Mouse (Mus musculus) small intestine, adult 2 months (tissue): ENCODE data around the gene Ndc80.

Source experiments
- CTCF ChIP-seq: fragments of 200-500 bp; IDR thresholded peaks from 2 replicates; pipeline ENCODE4 v1.5.1; 2012; ENCODE audit warnings: low read depth, mild to moderate bottlenecking, control low read depth, inconsistent platforms, low read length, moderate library complexity, mixed read lengths; ENCODE audit not compliant: insufficient replicate concordance, insufficient read length; ENCODE audit errors: extremely low read depth
- POLR2A ChIP-seq: fragments of 200-500 bp; IDR thresholded peaks from 2 replicates; pipeline ENCODE4 v1.6.1; 2012; ENCODE audit warnings: low read depth, mild to moderate bottlenecking, control low read depth, inconsistent platforms, low read length, moderate library complexity

- no peak for TF ChIP-seq CTCF
- no peak for TF ChIP-seq POLR2A
These were observed 50.2 kb downstream of the Ndc80 start for GRCm38 (mm10) chr17:71476346-71477020.
